In the genomic region with DNA sequence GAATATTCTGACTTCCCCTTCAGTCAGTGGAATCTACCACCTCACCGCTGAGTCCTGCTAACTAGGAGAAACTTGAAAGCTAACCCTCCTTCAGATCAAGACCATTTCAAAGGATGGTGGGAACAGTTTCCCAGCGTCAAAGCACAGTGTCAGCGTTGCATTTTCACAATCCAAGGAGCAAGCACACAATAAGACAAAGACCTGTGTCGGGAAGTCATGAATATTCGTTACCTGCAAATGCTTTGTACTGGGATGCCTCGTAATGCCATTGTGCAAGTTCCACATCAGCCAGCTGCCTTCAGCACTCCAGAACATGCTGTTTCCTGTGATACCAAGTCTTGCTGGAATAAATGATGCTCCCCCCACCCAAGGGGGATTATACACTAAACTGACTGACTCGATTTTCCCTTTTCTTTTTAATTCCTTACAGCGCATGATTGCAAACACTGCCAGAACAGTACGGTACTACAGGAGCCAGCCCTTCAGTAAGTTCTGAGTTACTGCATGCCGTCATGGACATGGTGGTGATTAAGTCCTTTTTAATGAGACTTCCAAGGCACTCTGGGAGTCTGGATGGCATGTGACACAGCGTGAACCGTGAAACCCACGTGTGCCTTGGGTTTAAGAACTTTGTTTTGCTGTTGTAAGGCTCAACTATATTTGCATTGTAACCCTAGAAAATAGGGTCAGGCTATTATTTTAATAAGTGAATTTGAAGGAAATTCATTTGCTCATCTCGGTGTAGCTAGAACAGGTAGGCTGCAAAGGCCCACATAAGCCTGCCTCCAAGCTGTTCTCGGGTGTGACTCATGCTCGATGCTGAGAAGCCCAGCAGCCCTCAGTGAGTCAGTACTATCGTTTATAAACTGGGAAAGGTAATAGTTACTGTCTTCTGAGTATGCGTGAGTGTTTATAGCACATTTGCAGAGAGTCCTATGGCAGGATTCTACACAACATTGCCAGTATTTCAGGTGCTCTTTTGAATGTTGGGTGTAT, we compare ENCODE assay signal across 16 mouse cellular contexts. TPM values are rescaled to one million over a fixed set of nuclear protein-coding genes. Genes with fewer than 3 reads are reported as not detected.
DNase-seq lines count a peak whose midpoint lies in the region; ATAC-seq and TF ChIP-seq lines count a peak whose summit lies in the region.
"Had no signal": no experiment of that assay in that cellular context is flagged by ENCODE, and none has a peak within 500 bp of the region (broad histone marks: within the 10 kb centered on the region; RNA-seq: fewer than 3 reads in every experiment).

No protein-coding gene starts in this region.

- intact Hi-C loops in left cerebral cortex, postnatal 10 days (cut with DNase I) = no loop called here

- H3K4me2 ChIP-seq in forebrain, embryonic 12.5 days = no peak overlapping the region
- H3K4me2 ChIP-seq in forebrain, embryonic 11.5 days (ENCODE audit: low read depth, low read length, severe bottlenecking) = no peak overlapping the region
- no peak overlapping the region for H3K4me2 ChIP-seq in hindbrain, embryonic 13.5 days
- H3K4me2 ChIP-seq: heart, embryonic 13.5 days had no signal

- no peak overlapping the region for H3K27ac ChIP-seq in forebrain, embryonic 12.5 days
- no peak overlapping the region for H3K27ac ChIP-seq in forebrain, embryonic 11.5 days (ENCODE audit: low read depth, low read length)
- H3K27ac ChIP-seq in hindbrain, embryonic 13.5 days = no peak overlapping the region
- H3K27ac ChIP-seq: heart, embryonic 13.5 days had no signal

- TF ChIP-seq CTCF in brain, embryonic 14.5 days (IDR thresholded peaks at IDR 0.05; ENCODE audit: borderline replicate concordance, extremely low read depth, insufficient read depth, insufficient read length) = no peak

- WGBS in forebrain, embryonic 12.5 days = 50% methylated on average over 18 of the region's 18 CpGs
- 63% methylated on average over 18 of the region's 18 CpGs for WGBS in forebrain, embryonic 11.5 days
- WGBS in hindbrain, embryonic 13.5 days = 53% methylated on average over 18 of the region's 18 CpGs

- no peaks in the 10 kb centered on the region for H3K36me3 ChIP-seq in forebrain, embryonic 12.5 days (replicated peaks)
- H3K36me3 ChIP-seq in forebrain, embryonic 11.5 days (ENCODE audit: control insufficient read depth, insufficient read depth, low read length) = no peaks in the 10 kb centered on the region
- H3K36me3 ChIP-seq in hindbrain, embryonic 13.5 days = no peaks in the 10 kb centered on the region
- H3K36me3 ChIP-seq: heart, embryonic 13.5 days had no signal

- TF ChIP-seq POLR2A in brain, embryonic 14.5 days (IDR thresholded peaks at IDR 0.05; ENCODE audit: borderline replicate concordance, extremely low read depth, insufficient read depth, insufficient read length, poor library complexity, severe bottlenecking) = no peak

- no peak overlapping the region for H3K9ac ChIP-seq in forebrain, embryonic 12.5 days
- H3K9ac ChIP-seq in forebrain, embryonic 11.5 days (ENCODE audit: low read length) = no peak overlapping the region; the same call in 1 of the 2 replicates
- H3K9ac ChIP-seq in hindbrain, embryonic 13.5 days = no peak overlapping the region
- H3K9ac ChIP-seq: heart, embryonic 13.5 days had no signal

- 0 out of 2 replicates have a peak, but pooled peaks have one; percentile 55 for ATAC-seq in forebrain, embryonic 12.5 days (ENCODE audit: low FRiP score)
- ATAC-seq in forebrain, embryonic 11.5 days (replicated peaks; ENCODE audit: low FRiP score) = no peak
- no peak for ATAC-seq in activated CD4-positive, CD25-positive, alpha-beta regulatory T cell, adult 4 months
- no peak for ATAC-seq in hindbrain, embryonic 13.5 days (ENCODE audit: low FRiP score)

- H3K4me1 ChIP-seq in forebrain, embryonic 12.5 days = peaks cover 35% of the 10 kb centered on the region
- H3K4me1 ChIP-seq in forebrain, embryonic 11.5 days (replicated peaks; ENCODE audit: control insufficient read depth, insufficient read depth, low read length) = peaks cover 6% of the 10 kb centered on the region; the same call in 1 of the 2 replicates
- H3K4me1 ChIP-seq in hindbrain, embryonic 13.5 days (replicated peaks) = peaks cover 22% of the 10 kb centered on the region

- H3K9me3 ChIP-seq in forebrain, embryonic 12.5 days = no peaks in the 10 kb centered on the region
- no peaks in the 10 kb centered on the region for H3K9me3 ChIP-seq in forebrain, embryonic 11.5 days (ENCODE audit: control insufficient read depth, low read length)
- H3K9me3 ChIP-seq in hindbrain, embryonic 13.5 days = no peaks in the 10 kb centered on the region
- H3K9me3 ChIP-seq: heart, embryonic 13.5 days had no signal

- 0 out of 2 replicates have a peak, but pooled peaks cover 2% of the 10 kb centered on the region for H3K27me3 ChIP-seq in forebrain, embryonic 12.5 days
- H3K27me3 ChIP-seq in forebrain, embryonic 11.5 days (ENCODE audit: control insufficient read depth, insufficient read depth, low read length) = no peaks in the 10 kb centered on the region
- 0 out of 2 replicates have a peak, but pooled peaks cover 3% of the 10 kb centered on the region for H3K27me3 ChIP-seq in hindbrain, embryonic 13.5 days
- H3K27me3 ChIP-seq: heart, embryonic 13.5 days had no signal

- no peak for DNase-seq in forebrain, embryonic 11.5 days (ENCODE audit: low spot score)
- peak; percentile 34 to 37 for DNase-seq in left cerebral cortex, adult 18-20 months (ENCODE audit: low spot score in 2 of 2)
- DNase-seq in left cerebral cortex, postnatal 10 days (ENCODE audit: extremely low spot score in 1 of 2, low spot score in 2 of 2) = no peak
- peak; percentile 49 for DNase-seq in 3T3-L1 (ENCODE audit: low read depth, low spot score)
- DNase-seq in brain, embryonic 14.5 days (ENCODE audit: low read depth) = peak; percentile 62
- DNase-seq: cerebellum, adult 11 months; cerebellum, postnatal 25 days; gastrocnemius, postnatal 36 days; heart, postnatal 36 days; kidney, adult 18-20 months; kidney, postnatal 10 days; lung, adult 18-20 months had no signal

- H3K4me3 ChIP-seq in forebrain, embryonic 12.5 days (replicated peaks) = no peak overlapping the region
- H3K4me3 ChIP-seq in forebrain, embryonic 11.5 days (ENCODE audit: low read depth, low read length) = no peak overlapping the region
- H3K4me3 ChIP-seq in hindbrain, embryonic 13.5 days = no peak overlapping the region
- H3K4me3 ChIP-seq: heart, embryonic 13.5 days had no signal

RNA-seq across cellular contexts. Expression of a gene that starts 32.6 kb away (rescaled TPM):
- polyA plus RNA-seq in forebrain, embryonic 12.5 days (2016; fragmentation: Nextera tagmentation; extraction: Ambion mirVana) = 7.0 and 7.1 TPM in 2 replicates
- 8.5 and 9.5 TPM in 2 replicates for polyA plus RNA-seq in forebrain, embryonic 11.5 days (2014; fragmentation: Nextera tagmentation; extraction: Ambion mirVana)
- total RNA-seq in left cerebral cortex, adult 18-20 months (2021) = 10 to 100 TPM in 1 of 2 experiments, 1 to 10 TPM in 1; 8.7 to 10.1 TPM
- 10 to 100 TPM; 11.1 to 12.7 TPM for total RNA-seq in left cerebral cortex, postnatal 10 days (2021)
- 4.9 and 6.4 TPM in 2 replicates for polyA plus RNA-seq in brain, embryonic 14.5 days (2012; rRNA removed)
- polyA plus RNA-seq in activated CD4-positive, CD25-positive, alpha-beta regulatory T cell, adult 4 months (2017; shearing (Covaris generic)) = under 1 TPM; 0.42 to 0.55 TPM
- 3.8 and 4.1 TPM in 2 replicates for polyA plus RNA-seq in hindbrain, embryonic 13.5 days (2015; fragmentation: Nextera tagmentation; extraction: Ambion mirVana)

Comparison
In these comparisons a context has a peak if more than half of its experiments do, and no peak if none do; other contexts are left out.
1. DNase-seq: peak in left cerebral cortex, adult 18-20 months (2 of 2), 3T3-L1 (single experiment) and brain, embryonic 14.5 days (single experiment); none in forebrain, embryonic 11.5 days (single experiment) and left cerebral cortex, postnatal 10 days (0 of 2).